Mouse (Mus musculus) forebrain, embryonic 14.5 days (tissue): ENCODE measurements at regions not wholly inside any gene's neighbourhood (a gene's known extent, or its start where the extent isn't known, plus 50 kb on each side); places are given as distances from the start of the nearest gene placed in this dataset.
A peak's percentile ranks its signal among the peaks of the same experiment; 100 is the strongest.

Source experiments
- ATAC-seq: fragments of 200-750 bp; cut with Nextera tagmentation; 2 replicates; pipeline ENCODE4 v1.8.0; 2017; ENCODE audit warnings: mild to moderate bottlenecking, moderate library complexity
- DNase-seq: peaks from one replicate; pipeline ENCODE4 v3.0.0-alpha.2; 2015; ENCODE audit warnings: low spot score
- H3K27ac ChIP-seq: fragments of 300-500 bp; sonication (generic); 2 replicates; pipeline ENCODE4 v1.5.1; 2014; ENCODE audit warnings: low read depth, mild to moderate bottlenecking, control low read depth, low read length, moderate library complexity
- H3K27me3 ChIP-seq: fragments of 300-500 bp; sonication (generic); replicated peaks from 2 replicates; pipeline ENCODE4 v1.6.1; 2014; ENCODE audit warnings: low read length, control low read depth, mixed read lengths; ENCODE audit not compliant: control insufficient read depth, insufficient read depth
- H3K36me3 ChIP-seq: fragments of 300-500 bp; sonication (generic); 2 replicates; pipeline ENCODE4 v1.6.1; 2014; ENCODE audit warnings: low read length, control low read depth; ENCODE audit not compliant: control insufficient read depth, insufficient read depth
- H3K4me1 ChIP-seq: fragments of 300-500 bp; sonication (generic); 2 replicates; pipeline ENCODE4 v1.6.1; 2014; ENCODE audit warnings: antibody characterized with exemption, low read length, control low read depth; ENCODE audit not compliant: control insufficient read depth, insufficient read depth
- H3K4me2 ChIP-seq: fragments of 300-500 bp; sonication (generic); 2 replicates; pipeline ENCODE4 v1.6.1; 2014; ENCODE audit warnings: mild to moderate bottlenecking, control low read depth, low read length
- H3K4me3 ChIP-seq: fragments of 300-500 bp; sonication (generic); 2 replicates; pipeline ENCODE4 v1.5.1; 2014; ENCODE audit warnings: low read depth, low read length, control low read depth
- H3K9ac ChIP-seq: fragments of 300-500 bp; sonication (generic); 2 replicates; pipeline ENCODE4 v1.6.1; 2014; ENCODE audit warnings: mild to moderate bottlenecking, low read length, control low read depth, moderate library complexity
- H3K9me3 ChIP-seq: fragments of 300-500 bp; sonication (generic); replicated peaks from 2 replicates; pipeline ENCODE4 v1.6.1; 2016; ENCODE audit warnings: low read length, control low read depth, mixed read lengths; ENCODE audit not compliant: control insufficient read depth
- WGBS: fragments of 180-500 bp; shearing (Covaris S2); extraction: QIAGEN DNeasy Blood & Tissue Kit; methylation state at CpG from one replicate; pipeline ENCODE4 v1.1.7; 2014; 5-methylcytosine and 5-hydroxymethylcytosine counted together

GRCm38 (mm10) chr15:69766743-69767142, 3266.0 kb upstream of the Lrrc6 start:
- Histone ChIP-seq H3K27ac (no peak overlapping the region), H3K9me3 (no peaks in the 10 kb centered on the region), H3K4me3 (no peak overlapping the region), H3K27me3 (no peaks in the 10 kb centered on the region), H3K4me1 (no peaks in the 10 kb centered on the region), H3K9ac (no peak overlapping the region), H3K36me3 (no peaks in the 10 kb centered on the region), H3K4me2 (no peak overlapping the region)
- WGBS: 91% methylated on average over 2 of the region's 2 CpGs
- no peak for DNase-seq
- ATAC-seq: no peak

DNA sequence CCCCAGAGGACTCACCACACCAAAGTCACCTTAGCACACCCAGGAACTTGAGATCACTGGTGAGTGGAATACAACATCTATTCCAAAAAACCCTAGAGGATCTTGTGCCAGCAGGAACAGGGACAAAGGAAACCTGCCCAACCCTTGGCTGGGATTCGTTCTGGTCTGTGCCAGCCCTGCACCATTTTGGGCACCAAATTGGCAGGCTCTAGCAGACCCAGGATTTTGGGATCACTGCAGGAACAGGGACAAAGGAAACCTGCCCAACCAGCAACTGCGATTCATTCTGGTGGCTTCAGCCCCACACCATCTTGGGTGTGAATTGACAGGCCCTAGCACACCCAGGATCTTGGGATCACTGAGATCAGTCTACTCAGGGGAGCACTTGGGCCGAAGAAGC, 3251.9 kb upstream of the Lrrc6 start:
- H3K4me2 ChIP-seq: no peak overlapping the region
- H3K4me3 ChIP-seq: no peak overlapping the region
- H3K27me3 ChIP-seq: no peaks in the 10 kb centered on the region
- H3K27ac ChIP-seq: no peak overlapping the region
- no peaks in the 10 kb centered on the region for H3K36me3 ChIP-seq
- H3K9me3 ChIP-seq: no peaks in the 10 kb centered on the region
- ATAC-seq (no peak), DNase-seq (no peak)
- H3K9ac ChIP-seq: no peak overlapping the region
- H3K4me1 ChIP-seq: no peaks in the 10 kb centered on the region
- 86% methylated on average over 3 of the region's 3 CpGs for WGBS

DNA sequence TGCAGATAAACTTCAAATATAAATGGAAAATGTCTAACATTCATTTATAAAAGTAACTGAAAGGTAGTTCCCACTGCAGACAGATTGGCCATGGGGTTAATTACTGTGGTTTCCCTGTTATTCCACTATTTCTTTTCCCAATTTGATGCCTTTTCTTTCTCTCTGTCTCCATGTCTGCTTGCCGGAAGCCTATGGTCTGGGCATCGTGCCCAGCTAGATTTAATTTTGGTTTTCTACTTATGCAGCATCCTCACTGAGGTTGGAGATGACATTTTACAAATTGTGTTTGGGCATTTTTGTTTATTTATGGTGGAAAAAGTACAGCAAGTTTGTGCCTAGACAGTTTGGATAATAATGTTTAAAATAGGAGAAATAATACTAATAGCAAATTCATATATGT, 3214.0 kb upstream of the Lrrc6 start:
- Histone ChIP-seq H3K4me2 (no peak overlapping the region), H3K27ac (no peak overlapping the region), H3K9me3 (no peaks in the 10 kb centered on the region), H3K9ac (no peak overlapping the region), H3K36me3 (no peaks in the 10 kb centered on the region), H3K4me3 (no peak overlapping the region), H3K27me3 (no peaks in the 10 kb centered on the region), H3K4me1 (no peaks in the 10 kb centered on the region)
- WGBS: 42% methylated on average over 2 of the region's 2 CpGs
- peak; percentile 69 for DNase-seq
- ATAC-seq: no peak

DNA sequence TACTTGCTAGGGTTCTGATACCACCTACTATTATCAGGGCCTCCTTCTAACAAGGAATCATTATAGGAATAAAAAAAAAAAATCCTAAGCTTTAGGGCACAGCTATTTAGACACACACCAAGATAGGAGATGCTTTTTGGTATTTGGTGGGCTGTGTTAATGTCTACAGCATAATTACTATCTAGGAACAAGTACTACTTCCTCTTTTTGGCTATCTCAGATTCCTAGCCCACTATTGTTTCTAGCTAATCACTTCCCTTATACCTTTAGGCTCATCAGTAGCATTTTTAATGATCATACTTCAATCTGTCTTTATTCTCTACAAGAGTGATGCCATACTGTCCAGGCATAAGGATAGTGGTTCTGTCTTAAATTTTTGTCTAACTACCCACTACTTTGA, 3213.2 kb upstream of the Lrrc6 start:
- H3K4me3 ChIP-seq: no peak overlapping the region
- DNase-seq: no peak
- H3K27ac ChIP-seq: no peak overlapping the region
- no peak for ATAC-seq
- H3K4me1 ChIP-seq: no peaks in the 10 kb centered on the region
- no peaks in the 10 kb centered on the region for H3K36me3 ChIP-seq
- H3K9ac ChIP-seq: no peak overlapping the region
- H3K4me2 ChIP-seq: no peak overlapping the region
- no peaks in the 10 kb centered on the region for H3K9me3 ChIP-seq
- H3K27me3 ChIP-seq: no peaks in the 10 kb centered on the region

- Histone ChIP-seq H3K4me3 (no peak overlapping the region), H3K9me3 (no peaks in the 10 kb centered on the region), H3K4me1 (no peaks in the 10 kb centered on the region), H3K9ac (no peak overlapping the region), H3K4me2 (no peak overlapping the region), H3K27me3 (no peaks in the 10 kb centered on the region), H3K36me3 (no peaks in the 10 kb centered on the region), H3K27ac (no peak overlapping the region)
- ATAC-seq (no peak), DNase-seq (no peak)
- WGBS: 84% methylated on average over 4 of the region's 4 CpGs
Measured at GRCm38 (mm10) chr15:69695639-69696205, 3195.0 kb upstream of the Lrrc6 start.

DNA sequence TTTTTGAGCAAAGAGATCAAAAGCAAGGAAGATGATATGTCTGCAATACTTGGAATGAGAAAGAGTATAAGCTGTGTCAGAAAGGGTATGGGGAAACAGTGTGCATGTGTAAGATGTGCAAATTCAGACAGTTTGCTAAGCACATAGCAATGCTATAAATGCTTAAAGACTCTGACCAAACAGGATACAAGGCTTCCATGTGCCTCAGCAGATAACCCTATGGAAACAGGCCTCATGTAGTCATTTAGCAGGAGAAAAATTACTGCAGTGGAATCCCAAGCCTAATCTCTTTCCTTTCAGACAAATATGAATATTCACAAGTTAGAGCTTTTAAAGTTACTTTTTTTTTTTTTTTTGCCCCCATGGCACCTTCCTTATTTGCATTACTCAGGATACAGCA, 3189.8 kb upstream of the Lrrc6 start:
- Histone ChIP-seq H3K4me2 (no peak overlapping the region), H3K36me3 (no peaks in the 10 kb centered on the region), H3K4me1 (no peaks in the 10 kb centered on the region), H3K27ac (no peak overlapping the region), H3K9ac (no peak overlapping the region), H3K9me3 (no peaks in the 10 kb centered on the region), H3K27me3 (no peaks in the 10 kb centered on the region), H3K4me3 (no peak overlapping the region)
- DNase-seq (no peak), ATAC-seq (no peak)
